Mouse (Mus musculus) G1E (cell line): ENCODE results near the gene Il15.

Source experiments
- CTCF ChIP-seq: IDR thresholded peaks from 2 replicates; pipeline ENCODE4 v1.5.1; 2012; ENCODE audit warnings: low read depth, low read length, inconsistent platforms, mixed read lengths
- GATA1 ChIP-seq: IDR thresholded peaks from 2 replicates; pipeline ENCODE4 v1.6.1; 2012; ENCODE audit warnings: borderline replicate concordance, low read length, inconsistent platforms, mixed read lengths
- POLR2AphosphoS5 ChIP-seq: IDR thresholded peaks from 2 replicates; pipeline ENCODE4 v1.6.1; 2012; ENCODE audit warnings: low read depth, low read length, inconsistent platforms; ENCODE audit not compliant: insufficient replicate concordance
- TAL1 ChIP-seq: conservative IDR thresholded peaks from 2 replicates; pipeline ENCODE4 v1.6.1; 2012; ENCODE audit warnings: low read depth, low read length, inconsistent platforms, mixed read lengths

- no peak for TF ChIP-seq CTCF
- no peak for TF ChIP-seq GATA1
- no peak for TF ChIP-seq TAL1
- no peak for TF ChIP-seq POLR2AphosphoS5
Observed at GRCm38 (mm10) chr8:82407060-82407459, 4.0 kb upstream of the Il15 start.
